Mouse (Mus musculus) heart, adult 11 months (tissue): ENCODE measurements around the gene Cbx8.

Source experiments
- DNase-seq: peaks from one replicate; pipeline ENCODE4 v3.0.0; 2022

The Cbx8 gene

GRCm38 (mm10) chr11:119026203-119026602 is 14.6 kb downstream of the Cbx8 start:
- peak; percentile 98 for DNase-seq

GRCm38 (mm10) chr11:119024260-119024659 is 16.5 kb downstream of the Cbx8 start:
- no peak for DNase-seq

DNA sequence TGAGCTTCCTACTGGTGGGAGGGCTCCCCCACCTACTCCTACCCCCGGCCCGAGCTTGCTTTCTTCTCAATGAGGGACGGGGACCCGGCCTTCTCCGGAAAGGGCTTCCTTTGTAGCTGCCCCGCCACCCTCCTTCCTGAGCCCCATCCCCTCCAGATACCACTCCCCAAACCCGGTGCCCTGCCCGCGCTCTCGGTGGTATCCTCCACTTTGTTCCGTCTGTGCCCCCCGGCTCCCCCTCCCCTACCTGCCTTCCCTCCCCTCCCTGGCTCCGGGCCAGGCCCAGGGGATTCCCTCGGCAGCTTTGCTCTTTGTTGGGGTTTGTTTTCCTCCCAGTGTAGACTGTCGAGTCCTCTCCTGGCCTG is 17.2 kb downstream of the Cbx8 start:
- peak; percentile 94 for DNase-seq

- DNase-seq = peak; percentile 99
These were observed 17.7 kb downstream of the Cbx8 start, which contains the start of gene Cbx2 for GRCm38 (mm10) chr11:119022895-119023615. TSS of gene Cbx2 (plus strand) at chr11:119022962.

GRCm38 (mm10) chr11:119022068-119022894 is 18.5 kb downstream of the Cbx8 start:
- DNase-seq = no peak

DNA sequence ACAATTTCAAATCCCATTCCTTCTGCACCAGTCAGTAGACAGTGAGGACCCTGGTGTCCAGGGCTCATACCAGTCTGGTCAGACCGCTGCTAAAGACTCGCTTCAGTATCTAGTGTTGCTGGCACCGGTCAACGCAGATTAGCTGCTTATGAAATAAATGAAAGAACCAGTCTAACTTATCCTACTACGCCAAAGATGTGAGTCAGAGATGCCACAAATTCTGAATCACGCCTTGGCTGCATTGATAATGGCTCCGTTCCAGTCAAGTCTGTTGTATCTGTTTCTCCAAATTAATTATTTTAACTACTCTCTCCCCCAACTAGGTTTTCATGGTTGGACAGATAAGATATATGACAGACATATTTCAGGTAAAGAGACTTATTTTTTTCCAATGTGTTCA is 19.6 kb downstream of the Cbx8 start:
- no peak for DNase-seq

GRCm38 (mm10) chr11:119017506-119017905 is 23.3 kb downstream of the Cbx8 start:
- no peak for DNase-seq

GRCm38 (mm10) chr11:119014455-119014854 is 26.3 kb downstream of the Cbx8 start:
- DNase-seq = no peak

GRCm38 (mm10) chr11:119007461-119008456 is 33.0 kb downstream of the Cbx8 start:
- DNase-seq = no peak

- DNase-seq = no peak
These were observed 34.3 kb downstream of the Cbx8 start for GRCm38 (mm10) chr11:119006462-119006861.

GRCm38 (mm10) chr11:119005547-119006275 is 35.1 kb downstream of the Cbx8 start:
- no peak for DNase-seq

DNA sequence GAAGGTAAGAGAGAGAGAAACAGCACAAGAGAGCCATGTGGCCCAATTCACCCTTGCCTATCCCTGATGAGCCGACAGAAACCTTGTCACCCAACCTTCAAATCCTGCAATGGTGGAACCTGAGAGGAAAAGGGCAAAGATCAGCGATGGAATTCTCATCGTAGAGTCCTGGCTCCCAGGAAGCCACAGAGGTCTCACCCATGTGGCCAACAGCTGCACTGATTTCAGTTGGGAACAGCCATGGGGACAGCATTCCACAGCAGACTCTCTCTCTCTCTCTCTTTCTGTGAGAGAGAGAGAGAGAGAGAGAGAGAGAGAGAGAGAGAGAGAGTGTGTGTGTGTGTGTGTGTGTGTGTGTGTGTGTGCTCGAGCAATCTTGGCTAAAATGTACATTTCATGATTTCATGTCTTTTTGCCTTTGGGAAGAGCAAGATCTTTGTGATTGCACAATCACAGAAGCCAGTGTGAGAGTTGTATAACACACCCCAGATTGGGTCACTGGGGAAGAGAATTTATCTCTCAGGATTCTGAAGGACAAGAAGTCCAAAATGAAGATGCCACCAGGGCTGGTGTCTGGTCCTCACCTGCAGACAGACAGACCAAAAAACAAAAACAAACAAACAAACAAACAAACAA is 39.2 kb downstream of the Cbx8 start:
- no peak for DNase-seq

DNA sequence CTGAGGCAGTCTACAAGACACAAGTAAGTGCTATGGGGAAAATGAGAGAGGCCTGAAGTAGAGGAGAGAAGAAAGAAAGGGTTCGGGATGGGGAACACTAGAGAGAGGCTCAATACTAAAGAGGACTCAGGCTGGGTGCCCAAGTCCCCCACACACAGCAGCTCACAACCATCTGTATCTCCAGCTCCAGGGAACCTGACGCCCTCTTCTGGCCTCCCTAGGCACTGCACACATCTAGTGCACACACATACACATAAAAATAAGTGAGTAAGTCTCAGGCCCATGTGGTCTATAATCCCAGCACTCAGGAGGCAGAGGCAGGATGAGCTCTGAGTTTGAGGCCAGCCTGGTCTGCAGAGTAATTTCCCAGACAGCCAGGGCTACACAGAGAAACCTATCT is 39.9 kb downstream of the Cbx8 start:
- DNase-seq = no peak

- no peak for DNase-seq
These were observed 41.4 kb downstream of the Cbx8 start for GRCm38 (mm10) chr11:118999361-118999804.

GRCm38 (mm10) chr11:118998540-118999265 is 42.1 kb downstream of the Cbx8 start:
- peak; percentile 95 for DNase-seq

DNA sequence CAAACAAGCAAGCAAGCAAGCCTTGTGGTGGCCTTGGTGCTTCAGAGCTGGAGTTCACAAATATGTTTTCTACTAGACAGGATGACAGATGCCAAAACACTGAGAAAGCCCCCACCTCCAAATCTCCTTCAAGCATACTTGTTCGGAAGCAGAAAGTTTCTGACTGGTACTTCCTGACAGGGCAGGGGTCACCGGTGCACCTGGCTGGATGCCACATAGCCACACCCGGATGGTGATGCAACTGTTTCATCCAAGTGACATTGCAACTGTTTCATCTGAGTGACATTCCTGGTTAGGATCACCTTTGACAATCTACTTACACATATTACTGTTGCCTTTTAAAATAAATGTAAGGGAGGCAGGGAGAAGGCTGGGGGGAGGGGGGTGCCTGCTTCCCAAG is 43.6 kb downstream of the Cbx8 start:
- no peak for DNase-seq

DNA sequence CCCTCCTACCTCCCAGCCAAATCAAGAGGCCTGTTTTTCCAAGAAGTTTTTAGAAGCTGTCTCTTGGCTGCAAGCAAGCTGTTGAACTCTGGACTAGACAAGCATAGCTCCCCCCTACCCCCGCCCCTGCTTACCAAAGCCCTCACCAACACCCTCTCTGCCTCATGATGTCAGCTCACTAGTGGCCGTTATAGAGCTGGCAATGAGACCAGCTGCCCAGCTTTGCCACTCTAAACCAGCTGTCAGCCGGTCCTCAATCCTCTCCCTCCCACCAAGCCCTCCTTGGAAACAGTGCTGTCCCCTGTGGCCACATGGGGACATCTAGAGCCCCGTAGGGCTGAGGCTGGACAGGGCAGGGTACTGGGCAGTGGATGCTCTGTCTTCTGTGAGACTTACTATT is 45.3 kb downstream of the Cbx8 start:
- no peak for DNase-seq

- DNase-seq = no peak
These were observed 48.0 kb downstream of the Cbx8 start for GRCm38 (mm10) chr11:118992781-118993180.

- DNase-seq = no peak
These were observed 52.8 kb downstream of the Cbx8 start, which contains the start of gene Enpp7 for GRCm38 (mm10) chr11:118987999-118988398. TSS of gene Enpp7 (plus strand) at chr11:118988188.
